Mouse (Mus musculus) heart, embryonic 12.5 days (tissue): Measurements from ENCODE around the gene Cpt1a. TPM values are rescaled to one million over a fixed set of nuclear protein-coding genes. Genes with fewer than 3 reads are reported as not detected.
A peak's percentile ranks its signal among the peaks of the same experiment; 100 is the strongest.

ENCODE experiments used
- ATAC-seq: fragments of 200-750 bp; cut with Nextera tagmentation; 2 replicates; pipeline ENCODE4 v1.8.0; 2017; ENCODE audit warnings: moderate TSS enrichment, moderate library complexity; ENCODE audit not compliant: insufficient number of reproducible peaks, low FRiP score
- H3K27ac ChIP-seq: fragments of 300-500 bp; sonication (generic); 2 replicates; pipeline ENCODE4 v1.5.1; 2016; ENCODE audit warnings: mild to moderate bottlenecking, moderate library complexity; ENCODE audit not compliant: poor library complexity, severe bottlenecking
- H3K27me3 ChIP-seq: fragments of 300-500 bp; sonication (generic); replicated peaks from 2 replicates; pipeline ENCODE4 v1.6.1; 2016; ENCODE audit warnings: mild to moderate bottlenecking, moderate library complexity
- H3K36me3 ChIP-seq: fragments of 300-500 bp; sonication (generic); 2 replicates; pipeline ENCODE4 v1.6.1; 2016; ENCODE audit warnings: mild to moderate bottlenecking, moderate library complexity
- H3K4me1 ChIP-seq: fragments of 300-500 bp; sonication (generic); replicated peaks from 2 replicates; pipeline ENCODE4 v1.6.1; 2016; ENCODE audit warnings: mild to moderate bottlenecking
- H3K4me2 ChIP-seq: fragments of 300-500 bp; sonication (generic); 2 replicates; pipeline ENCODE4 v1.6.1; 2016; ENCODE audit warnings: mild to moderate bottlenecking, moderate library complexity
- H3K4me3 ChIP-seq: fragments of 300-500 bp; sonication (generic); 2 replicates; pipeline ENCODE4 v1.5.1; 2016; ENCODE audit warnings: mild to moderate bottlenecking
- H3K9ac ChIP-seq: fragments of 300-500 bp; sonication (generic); 2 replicates; pipeline ENCODE4 v1.6.1; 2016; ENCODE audit warnings: mild to moderate bottlenecking, moderate library complexity
- H3K9me3 ChIP-seq: fragments of 300-500 bp; sonication (generic); replicated peaks from 2 replicates; pipeline ENCODE4 v1.6.1; 2016; ENCODE audit warnings: mild to moderate bottlenecking, moderate library complexity
- WGBS: fragments of 180-500 bp; shearing (Covaris S2); methylation state at CpG from one replicate; pipeline ENCODE4 v1.1.7; 2016; 5-methylcytosine and 5-hydroxymethylcytosine counted together
- polyA plus RNA-seq: library from polyadenylated mRNA; unstranded; fragments of >200 nt; fragmentation: Nextera tagmentation; extraction: Ambion mirVana; gene quantifications from 2 replicates; pipeline ENCODE4 v1.2.1, GENCODE M21; 2016

The Cpt1a gene
- polyA plus RNA-seq, 1 experiment from 2014 or later: 22.3 TPM

GRCm38 (mm10) chr19:3344636-3345544 lies 22.8 kb downstream of the Cpt1a start:
- WGBS: 78% methylated on average over 8 of the region's 8 CpGs
- no peaks in the 10 kb centered on the region for H3K4me1 ChIP-seq
- H3K9ac ChIP-seq: no peak overlapping the region
- peaks cover 11% of the 10 kb centered on the region for H3K36me3 ChIP-seq
- no peak overlapping the region for H3K4me3 ChIP-seq
- H3K27me3 ChIP-seq: no peaks in the 10 kb centered on the region
- H3K27ac ChIP-seq: no peak overlapping the region
- H3K9me3 ChIP-seq: 0 out of 2 replicates have a peak, but pooled peaks cover 6% of the 10 kb centered on the region
- no peak overlapping the region for H3K4me2 ChIP-seq
- no peak for ATAC-seq

- ATAC-seq: no peak
- Histone ChIP-seq H3K9ac (no peak overlapping the region), H3K4me1 (peaks cover 7% of the 10 kb centered on the region), H3K36me3 (peaks cover 29% of the 10 kb centered on the region), H3K9me3 (0 out of 2 replicates have a peak, but pooled peaks cover 8% of the 10 kb centered on the region), H3K4me3 (no peak overlapping the region), H3K27me3 (no peaks in the 10 kb centered on the region), H3K4me2 (no peak overlapping the region), H3K27ac (no peak overlapping the region)
- WGBS: 86% methylated on average over 1 of the region's 1 CpGs
Observed at GRCm38 (mm10) chr19:3347784-3348183, 25.6 kb downstream of the Cpt1a start.

- Histone ChIP-seq H3K9me3 (peaks cover 4% of the 10 kb centered on the region; the same call in 1 of the 2 replicates), H3K4me2 (peak overlapping the region; percentile 1), H3K27ac (peak overlapping the region; percentile 75), H3K4me3 (no peak overlapping the region), H3K9ac (0 out of 2 replicates have a peak overlapping the region, but pooled peaks have one; percentile 27), H3K4me1 (peaks cover 23% of the 10 kb centered on the region), H3K27me3 (no peaks in the 10 kb centered on the region), H3K36me3 (peaks cover 58% of the 10 kb centered on the region)
- peak; percentile 76 for ATAC-seq
- WGBS: 27% methylated on average over 7 of the region's 7 CpGs
Observed at GRCm38 (mm10) chr19:3353415-3354111, 31.4 kb downstream of the Cpt1a start.

GRCm38 (mm10) chr19:3355096-3355495 lies 33.0 kb downstream of the Cpt1a start:
- Histone ChIP-seq H3K4me2 (no peak overlapping the region), H3K9ac (no peak overlapping the region), H3K27ac (no peak overlapping the region), H3K4me1 (peaks cover 23% of the 10 kb centered on the region), H3K4me3 (no peak overlapping the region), H3K9me3 (peaks cover under 1% of the 10 kb centered on the region; the same call in 1 of the 2 replicates), H3K36me3 (peaks cover 50% of the 10 kb centered on the region), H3K27me3 (no peaks in the 10 kb centered on the region)
- WGBS: 69% methylated on average over 5 of the region's 5 CpGs
- ATAC-seq: no peak

GRCm38 (mm10) chr19:3356516-3356915 lies 34.4 kb downstream of the Cpt1a start:
- H3K4me1 ChIP-seq: peaks cover 23% of the 10 kb centered on the region
- no peak for ATAC-seq
- no peak overlapping the region for H3K27ac ChIP-seq
- H3K9me3 ChIP-seq: no peaks in the 10 kb centered on the region; the same call in 1 of the 2 replicates
- no peak overlapping the region for H3K9ac ChIP-seq
- H3K4me3 ChIP-seq: no peak overlapping the region
- H3K27me3 ChIP-seq: no peaks in the 10 kb centered on the region
- WGBS: 81% methylated on average over 5 of the region's 5 CpGs
- no peak overlapping the region for H3K4me2 ChIP-seq
- peaks cover 49% of the 10 kb centered on the region for H3K36me3 ChIP-seq

- no peaks in the 10 kb centered on the region for H3K27me3 ChIP-seq
- 62% methylated on average over 4 of the region's 4 CpGs for WGBS
- no peak for ATAC-seq
Observed at GRCm38 (mm10) chr19:3357620-3358019, 35.5 kb downstream of the Cpt1a start.

GRCm38 (mm10) chr19:3359841-3360588 lies 37.9 kb downstream of the Cpt1a start:
- H3K4me2 ChIP-seq: no peak overlapping the region
- H3K27ac ChIP-seq: no peak overlapping the region
- no peaks in the 10 kb centered on the region for H3K27me3 ChIP-seq
- H3K4me3 ChIP-seq: no peak overlapping the region
- no peaks in the 10 kb centered on the region for H3K4me1 ChIP-seq
- WGBS: 75% methylated on average over 13 of the region's 13 CpGs
- H3K9ac ChIP-seq: no peak overlapping the region
- peaks cover 73% of the 10 kb centered on the region for H3K36me3 ChIP-seq
- no peak for ATAC-seq
- no peaks in the 10 kb centered on the region; the same call in none of the 2 replicates for H3K9me3 ChIP-seq

More at GRCm38 (mm10) chr19:3357620-3358019, 35.5 kb downstream of the Cpt1a start:
- Histone ChIP-seq H3K36me3 (peaks cover 53% of the 10 kb centered on the region), H3K4me3 (no peak overlapping the region), H3K9me3 (no peaks in the 10 kb centered on the region; the same call in 1 of the 2 replicates), H3K27ac (no peak overlapping the region), H3K4me2 (no peak overlapping the region), H3K9ac (no peak overlapping the region), H3K4me1 (peaks cover 18% of the 10 kb centered on the region)

- 80% methylated on average over 4 of the region's 4 CpGs for WGBS
- ATAC-seq: no peak
Observed at GRCm38 (mm10) chr19:3363510-3363909, 41.4 kb downstream of the Cpt1a start.

GRCm38 (mm10) chr19:3365089-3365488 lies 43.0 kb downstream of the Cpt1a start:
- Histone ChIP-seq H3K9me3 (no peaks in the 10 kb centered on the region; the same call in 1 of the 2 replicates), H3K27me3 (no peaks in the 10 kb centered on the region), H3K27ac (no peak overlapping the region), H3K9ac (no peak overlapping the region), H3K4me1 (no peaks in the 10 kb centered on the region), H3K4me3 (no peak overlapping the region), H3K4me2 (no peak overlapping the region), H3K36me3 (peaks cover 91% of the 10 kb centered on the region)
- WGBS: 81% methylated on average over 3 of the region's 3 CpGs
- ATAC-seq: no peak

More at GRCm38 (mm10) chr19:3363510-3363909, 41.4 kb downstream of the Cpt1a start:
- no peak overlapping the region for H3K9ac ChIP-seq
- no peak overlapping the region for H3K27ac ChIP-seq
- H3K9me3 ChIP-seq: no peaks in the 10 kb centered on the region; the same call in none of the 2 replicates
- H3K36me3 ChIP-seq: peaks cover 81% of the 10 kb centered on the region
- no peak overlapping the region for H3K4me2 ChIP-seq
- H3K27me3 ChIP-seq: no peaks in the 10 kb centered on the region
- H3K4me1 ChIP-seq: no peaks in the 10 kb centered on the region
- no peak overlapping the region for H3K4me3 ChIP-seq

GRCm38 (mm10) chr19:3368276-3368675 lies 46.1 kb downstream of the Cpt1a start:
- WGBS: 82% methylated on average over 3 of the region's 3 CpGs
- Histone ChIP-seq H3K4me3 (no peak overlapping the region), H3K36me3 (peaks cover 89% of the 10 kb centered on the region), H3K9me3 (no peaks in the 10 kb centered on the region; the same call in 1 of the 2 replicates), H3K4me2 (no peak overlapping the region), H3K4me1 (no peaks in the 10 kb centered on the region), H3K27me3 (no peaks in the 10 kb centered on the region), H3K9ac (no peak overlapping the region), H3K27ac (no peak overlapping the region)
- no peak for ATAC-seq
